Mouse (Mus musculus) neural tube, embryonic 11.5 days (tissue): ENCODE results near the gene AC124502.3. TPM values are rescaled to one million over a fixed set of nuclear protein-coding genes. Genes with fewer than 3 reads are reported as not detected.
"Not testable (repeated sequence)": the region's sequence is repeated elsewhere in the genome, so short reads cannot be mapped to it uniquely, and the experiment has no call there.

ENCODE experiments used
- ATAC-seq: fragments of 200-750 bp; cut with Nextera tagmentation; 2 replicates; pipeline ENCODE4 v1.8.0; 2017; ENCODE audit warnings: moderate number of reproducible peaks, mild to moderate bottlenecking, moderate TSS enrichment, moderate library complexity; ENCODE audit not compliant: insufficient read depth, low FRiP score, low TSS enrichment
- DNase-seq: peaks from one replicate; pipeline ENCODE4 v3.0.0-alpha.2; 2015; ENCODE audit warnings: low spot score
- H3K27ac ChIP-seq: fragments of 300-500 bp; sonication (generic); 2 replicates; pipeline ENCODE4 v1.5.1; 2014; ENCODE audit warnings: low read depth, mild to moderate bottlenecking, low read length
- H3K27me3 ChIP-seq: fragments of 300-500 bp; sonication (generic); 2 replicates; pipeline ENCODE4 v1.6.1; 2014; ENCODE audit warnings: mild to moderate bottlenecking, low read length, mixed read lengths; ENCODE audit not compliant: control insufficient read depth, insufficient read depth
- H3K36me3 ChIP-seq: fragments of 300-500 bp; sonication (generic); 2 replicates; pipeline ENCODE4 v1.6.1; 2014; ENCODE audit warnings: mild to moderate bottlenecking, low read length, moderate library complexity, mixed read lengths; ENCODE audit not compliant: control insufficient read depth, insufficient read depth
- H3K4me1 ChIP-seq: fragments of 300-500 bp; sonication (generic); 2 replicates; pipeline ENCODE4 v1.6.1; 2014; ENCODE audit warnings: low read length, mixed read lengths; ENCODE audit not compliant: control insufficient read depth, insufficient read depth
- H3K4me2 ChIP-seq: fragments of 300-500 bp; sonication (generic); 2 replicates; pipeline ENCODE4 v1.6.1; 2014; ENCODE audit warnings: low read depth, mild to moderate bottlenecking, moderate library complexity
- H3K4me3 ChIP-seq: fragments of 300-500 bp; sonication (generic); 2 replicates; pipeline ENCODE4 v1.5.1; 2014; ENCODE audit warnings: low read depth, low read length
- H3K9ac ChIP-seq: fragments of 300-500 bp; sonication (generic); 2 replicates; pipeline ENCODE4 v1.6.1; 2014; ENCODE audit warnings: mild to moderate bottlenecking, low read length
- H3K9me3 ChIP-seq: fragments of 300-500 bp; sonication (generic); 2 replicates; pipeline ENCODE4 v1.6.1; 2016; ENCODE audit warnings: low read length; ENCODE audit not compliant: control insufficient read depth
- WGBS: fragments of 180-500 bp; shearing (Covaris S2); extraction: QIAGEN DNeasy Blood & Tissue Kit; methylation state at CpG from one replicate; pipeline ENCODE4 v1.1.7; 2014; 5-methylcytosine and 5-hydroxymethylcytosine counted together
- polyA plus RNA-seq: library from polyadenylated mRNA; unstranded; fragments of >200 nt; fragmentation: Nextera tagmentation; extraction: Ambion mirVana; gene quantifications from 2 replicates; pipeline ENCODE4 v1.2.1, GENCODE M21; 2014

Gene AC124502.3
- polyA plus RNA-seq, 1 experiment from 2014 or later, result 1.2 TPM

DNA sequence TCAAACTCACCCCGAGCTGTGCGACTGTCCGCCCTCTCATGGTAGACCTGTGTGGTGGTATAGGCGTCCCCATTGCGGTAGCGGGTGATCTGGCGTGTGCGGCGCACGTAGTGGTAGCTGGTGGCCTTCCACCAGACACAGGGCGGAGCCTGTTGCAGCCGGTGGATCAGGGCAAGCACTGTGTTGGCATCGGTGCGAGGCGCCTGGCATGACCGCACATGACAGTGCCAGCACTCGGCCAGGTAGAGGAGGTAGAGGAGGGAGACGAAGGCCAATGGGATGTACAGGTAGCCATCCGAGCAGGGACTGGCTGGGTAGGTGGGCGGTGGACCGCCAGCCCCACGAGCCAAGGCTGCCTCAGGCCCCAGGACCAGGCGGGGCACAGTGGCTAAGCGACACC, 43.9 kb downstream of the AC124502.3 start:
- 74% methylated on average over 24 of the region's 24 CpGs for WGBS
- ATAC-seq, result no peak
- H3K36me3 ChIP-seq, result no peaks in the 10 kb centered on the region
- H3K4me3 ChIP-seq, result no peak overlapping the region
- H3K27ac ChIP-seq, result no peak overlapping the region
- H3K9me3 ChIP-seq, result no peaks in the 10 kb centered on the region
- no peak overlapping the region for H3K9ac ChIP-seq
- H3K27me3 ChIP-seq, result peaks cover 65% of the 10 kb centered on the region
- H3K4me2 ChIP-seq, result no peak overlapping the region
- peaks cover 4% of the 10 kb centered on the region for H3K4me1 ChIP-seq
- no peak for DNase-seq

- H3K9me3 ChIP-seq, result no peaks in the 10 kb centered on the region
- no peak overlapping the region; the same call in 1 of the 2 replicates for H3K4me2 ChIP-seq
- no peak for DNase-seq
- no peaks in the 10 kb centered on the region for H3K36me3 ChIP-seq
- no peak overlapping the region for H3K4me3 ChIP-seq
- 75% methylated on average over 3 of the region's 3 CpGs for WGBS
- H3K9ac ChIP-seq, result no peak overlapping the region
- H3K27me3 ChIP-seq, result peaks cover 65% of the 10 kb centered on the region
- no peak overlapping the region for H3K27ac ChIP-seq
- ATAC-seq, result no peak
- peaks cover 9% of the 10 kb centered on the region for H3K4me1 ChIP-seq
Observed at GRCm38 (mm10) chr19:5083961-5084833, 45.5 kb downstream of the AC124502.3 start.

GRCm38 (mm10) chr19:5084834-5085144, 46.1 kb downstream of the AC124502.3 start:
- Histone ChIP-seq H3K36me3 (no peaks in the 10 kb centered on the region), H3K4me2 (peak overlapping the region; percentile 61), H3K27me3 (peaks cover 65% of the 10 kb centered on the region), H3K4me1 (peaks cover 11% of the 10 kb centered on the region), H3K4me3 (peak overlapping the region; percentile 42), H3K9ac (no peak overlapping the region), H3K27ac (no peak overlapping the region), H3K9me3 (no peaks in the 10 kb centered on the region)
- WGBS, result 5% methylated on average over 15 of the region's 15 CpGs
- DNase-seq (no peak), ATAC-seq (no peak)

- WGBS, result under 1% methylated on average over 59 of the region's 69 CpGs
- DNase-seq (peak; percentile 16), ATAC-seq (no peak)
- H3K4me2 ChIP-seq, result peak within 1 kb of the TSS; percentile 61
- H3K27me3 ChIP-seq, result peaks cover 61% of the 10 kb centered on the region
- H3K9me3 ChIP-seq, result no peaks in the 10 kb centered on the region
- H3K9ac ChIP-seq, result peak within 1 kb of the TSS; percentile 42
- peak within 1 kb of the TSS; percentile 42 for H3K4me3 ChIP-seq
- H3K27ac ChIP-seq, result no peak within 1 kb of the TSS
- no peaks in the 10 kb centered on the region for H3K36me3 ChIP-seq
- peaks cover 11% of the 10 kb centered on the region for H3K4me1 ChIP-seq
Observed at GRCm38 (mm10) chr19:5085145-5085863, 46.6 kb downstream of the AC124502.3 start, which contains the start of gene Tmem151a. TSS of gene Tmem151a (minus strand) at chr19:5085531.

- not testable (repeated sequence) for H3K4me3 ChIP-seq, ATAC-seq, H3K9ac ChIP-seq, H3K4me2 ChIP-seq, H3K27ac ChIP-seq, DNase-seq, H3K9me3 ChIP-seq, H3K36me3 ChIP-seq
- Histone ChIP-seq H3K27me3 (peaks cover 50% of the 10 kb centered on the region), H3K4me1 (peaks cover 11% of the 10 kb centered on the region)
- WGBS, result 48% methylated on average over 4 of the region's 4 CpGs
Observed at GRCm38 (mm10) chr19:5086533-5086932, 47.8 kb downstream of the AC124502.3 start.

- Histone ChIP-seq H3K36me3 (peaks cover 4% of the 10 kb centered on the region), H3K27me3 (peaks cover 34% of the 10 kb centered on the region), H3K4me3 (peak within 1 kb of the TSS; percentile 83), H3K27ac (peak within 1 kb of the TSS; percentile 64; the same call in 1 of the 2 replicates), H3K9me3 (no peaks in the 10 kb centered on the region), H3K9ac (peak within 1 kb of the TSS; percentile 69), H3K4me1 (peaks cover 11% of the 10 kb centered on the region), H3K4me2 (peak within 1 kb of the TSS; percentile 83)
- ATAC-seq (peak; percentile 95), DNase-seq (peak; percentile 92)
- under 1% methylated on average over 58 of the region's 58 CpGs for WGBS
Observed at GRCm38 (mm10) chr19:5087884-5088728, 49.4 kb downstream of the AC124502.3 start, which contains the start of gene Yif1a. TSS of gene Yif1a (plus strand) at chr19:5088538.

- Histone ChIP-seq H3K4me2 (peak overlapping the region; percentile 83), H3K9me3 (no peaks in the 10 kb centered on the region), H3K27me3 (peaks cover 22% of the 10 kb centered on the region), H3K36me3 (peaks cover 4% of the 10 kb centered on the region), H3K9ac (no peak overlapping the region), H3K4me3 (peak overlapping the region; percentile 83), H3K27ac (no peak overlapping the region), H3K4me1 (peaks cover 15% of the 10 kb centered on the region)
- ATAC-seq, result no peak
- DNase-seq, result no peak
- WGBS, result 89% methylated on average over 4 of the region's 4 CpGs
Observed at GRCm38 (mm10) chr19:5089324-5089723, 50.6 kb downstream of the AC124502.3 start.

DNA sequence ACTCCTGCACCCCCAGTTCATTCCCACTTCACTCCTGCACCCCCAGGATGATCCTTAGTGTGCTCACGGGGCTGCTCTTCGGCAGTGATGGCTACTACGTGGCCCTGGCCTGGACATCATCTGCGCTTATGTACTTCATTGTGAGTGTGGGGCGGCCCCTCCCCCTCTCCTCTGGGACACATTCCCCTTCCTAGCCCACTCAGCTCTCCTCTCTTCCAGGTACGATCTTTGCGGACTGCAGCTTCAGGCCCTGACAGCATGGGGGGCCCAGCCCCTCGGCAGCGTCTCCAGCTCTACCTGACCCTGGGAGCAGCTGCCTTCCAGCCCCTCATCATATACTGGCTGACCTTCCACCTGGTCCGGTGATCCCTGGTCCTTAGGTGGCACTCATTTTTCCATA, 53.4 kb downstream of the AC124502.3 start:
- no peak overlapping the region for H3K4me2 ChIP-seq
- H3K27me3 ChIP-seq, result no peaks in the 10 kb centered on the region
- WGBS, result 91% methylated on average over 10 of the region's 10 CpGs
- H3K36me3 ChIP-seq, result peaks cover 4% of the 10 kb centered on the region
- no peak overlapping the region for H3K27ac ChIP-seq
- no peak overlapping the region for H3K9ac ChIP-seq
- H3K4me3 ChIP-seq, result no peak overlapping the region
- DNase-seq (no peak), ATAC-seq (no peak)
- peaks cover 36% of the 10 kb centered on the region for H3K4me1 ChIP-seq
- H3K9me3 ChIP-seq, result no peaks in the 10 kb centered on the region
